Mouse (Mus musculus) heart, postnatal 25 days (tissue): ENCODE results near the gene Gm10401. TPM values are rescaled to one million over a fixed set of nuclear protein-coding genes. Genes with fewer than 3 reads are reported as not detected.

ENCODE experiments used
- DNase-seq: peaks from one replicate; pipeline ENCODE4 v3.0.0; 2022; ENCODE audit warnings: low spot score
- intact Hi-C: fragments of 180-260 bp; cut with DNase I; formaldehyde crosslinking; loops from one replicate; pipeline ENCODE4 v1.15.1; 2025
- total RNA-seq, 2 experiments: library from RNA; stranded (reverse); gene quantifications; 2 replicates each; pipeline ENCODE4 v1.2.3; 2021

Gm10401 gene
- not detected for total RNA-seq

GRCm38 (mm10) chr5:115098195-115098594, at the start of gene Gm10401:
TSS of gene Gm10401 (minus strand) at chr5:115098295.
- DNase-seq = no peak
- intact Hi-C loops = no loop called here

GRCm38 (mm10) chr5:115147388-115147787, 49.3 kb upstream of the Gm10401 start:
- DNase-seq = no peak
- intact Hi-C loops = no loop called here

- intact Hi-C loops = no loop called here
- DNase-seq = no peak
These were observed 48.6 kb upstream of the Gm10401 start for GRCm38 (mm10) chr5:115146747-115147130.

GRCm38 (mm10) chr5:115145976-115146746, 48.1 kb upstream of the Gm10401 start:
- no peak for DNase-seq
- intact Hi-C loops = no loop called here

- intact Hi-C loops = no loop called here
- DNase-seq = no peak
These were observed 47.3 kb upstream of the Gm10401 start for GRCm38 (mm10) chr5:115145253-115145968.

GRCm38 (mm10) chr5:115144471-115144870, 46.4 kb upstream of the Gm10401 start:
- intact Hi-C loops = no loop called here
- DNase-seq = no peak

GRCm38 (mm10) chr5:115143552-115143951, 45.5 kb upstream of the Gm10401 start:
- intact Hi-C loops = no loop called here

GRCm38 (mm10) chr5:115142166-115142697, 44.1 kb upstream of the Gm10401 start:
- DNase-seq = no peak
- intact Hi-C loops = no loop called here

More at GRCm38 (mm10) chr5:115143552-115143951, 45.5 kb upstream of the Gm10401 start:
- no peak for DNase-seq

GRCm38 (mm10) chr5:115140726-115141125, 42.6 kb upstream of the Gm10401 start:
- DNase-seq = no peak
- intact Hi-C loops = no loop called here

GRCm38 (mm10) chr5:115139124-115139523, 41.0 kb upstream of the Gm10401 start:
- DNase-seq = no peak
- intact Hi-C loops = no loop called here

GRCm38 (mm10) chr5:115134234-115135165, 36.4 kb upstream of the Gm10401 start, which contains the start of gene Unc119b:
TSS of gene Unc119b (minus strand) at chr5:115134975.
- DNase-seq = peak; percentile 85
- intact Hi-C loops = loop anchor here (5.0 kb wide), 1 partner anchor 213 kb away; the partner anchor contains the start of gene Cox6a1

GRCm38 (mm10) chr5:115133358-115134066, 35.4 kb upstream of the Gm10401 start:
- DNase-seq = no peak
- intact Hi-C loops = loop anchor here (5.0 kb wide), 1 partner anchor 214 kb away; the partner anchor contains the start of gene Cox6a1

GRCm38 (mm10) chr5:115132465-115132864, 34.4 kb upstream of the Gm10401 start:
- intact Hi-C loops = loop anchor here (5.0 kb wide), 1 partner anchor 215 kb away; the partner anchor contains the start of gene Cox6a1
- DNase-seq = no peak

- DNase-seq = no peak
These were observed 31.2 kb upstream of the Gm10401 start for GRCm38 (mm10) chr5:115129328-115129727.

GRCm38 (mm10) chr5:115127421-115128179, 29.5 kb upstream of the Gm10401 start:
- intact Hi-C loops = no loop called here
- DNase-seq = no peak

More at GRCm38 (mm10) chr5:115129328-115129727, 31.2 kb upstream of the Gm10401 start:
- intact Hi-C loops = no loop called here

GRCm38 (mm10) chr5:115126578-115127312, 28.6 kb upstream of the Gm10401 start:
- DNase-seq = no peak
- intact Hi-C loops = no loop called here

GRCm38 (mm10) chr5:115125211-115125871, 27.2 kb upstream of the Gm10401 start:
- DNase-seq = peak; percentile 72
- intact Hi-C loops = loop anchor here (1.0 to 2.0 kb wide), 3 partner anchors 37 to 111 kb away; no protein-coding TSS in a partner anchor
